Mouse (Mus musculus) mouse trophoblast stem cell (cell line): ENCODE data around the gene Pgghg.

Source experiments
- in situ Hi-C, 2 experiments: fragments of 300-500 bp; cut with MseI, MboI; formaldehyde crosslinking; loops; 2 replicates in 1 of 2; 3 replicates in 1 of 2; pipeline ENCODE4 v1.15.1; 2025

Pgghg gene

GRCm38 (mm10) chr7:140941222-140942051 lies at the start of gene Pgghg:
Gene Pgghg, plus strand, starts transcription at chr7:140941391.
- in situ Hi-C loops: no loop called here

DNA sequence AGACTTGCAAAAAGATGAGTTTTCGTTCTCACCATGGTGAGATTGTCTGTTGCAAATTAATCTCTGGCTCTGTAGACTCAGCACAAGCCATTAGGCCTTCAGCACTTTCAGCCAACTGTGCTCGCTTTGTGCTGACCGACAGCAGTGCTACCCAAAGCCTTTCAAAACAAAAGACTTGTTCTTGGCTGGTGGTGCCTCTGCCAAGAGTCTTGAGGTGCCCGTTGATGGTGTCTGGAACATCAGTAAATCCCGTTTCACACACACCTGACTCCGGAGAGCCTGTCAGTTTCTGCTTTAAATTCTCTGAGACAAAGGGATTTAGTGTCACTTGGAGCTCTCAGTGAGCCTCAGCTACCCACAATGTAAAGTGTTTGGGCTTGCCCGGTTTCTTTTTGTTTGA lies 47.2 kb upstream of the Pgghg start:
- in situ Hi-C loops: no loop called here

- in situ Hi-C loops: no loop called here
Observed at GRCm38 (mm10) chr7:140894611-140895010, 46.6 kb upstream of the Pgghg start.

GRCm38 (mm10) chr7:140897863-140898262 lies 43.3 kb upstream of the Pgghg start:
- in situ Hi-C loops: no loop called here

- in situ Hi-C loops: no loop called here
Observed at GRCm38 (mm10) chr7:140899121-140899520, 42.1 kb upstream of the Pgghg start.

DNA sequence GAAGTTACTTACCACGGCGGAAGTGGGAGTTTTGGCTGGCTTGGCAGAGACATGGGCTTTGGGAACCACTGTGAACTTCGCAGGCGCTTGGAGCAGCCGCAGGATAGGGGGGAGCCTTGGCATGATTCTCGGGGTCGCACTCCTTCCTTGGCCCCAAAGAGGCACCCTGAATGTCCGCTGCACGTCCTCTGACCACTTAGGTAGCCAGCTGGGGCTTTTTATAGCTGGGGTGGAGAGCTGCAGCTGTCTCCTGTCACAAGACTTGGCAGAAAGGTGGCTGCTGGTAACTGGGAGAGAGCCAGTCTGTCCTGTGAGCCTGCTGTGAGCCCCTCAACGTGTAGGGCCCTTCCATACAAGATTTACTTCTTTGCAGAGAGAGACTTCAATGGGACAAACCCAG lies 41.0 kb upstream of the Pgghg start, which contains the start of gene Cox8b:
TSS of gene Cox8b (minus strand) at position 227 of the 400 bp plus-strand sequence.
- in situ Hi-C loops: loop anchor here (5.0 kb wide), 2 partner anchors 53 to 58 kb away; partner anchors contain the start of genes Odf3 (in 1 of the 2) and Scgb1c1 (in 1 of the 2)

- in situ Hi-C loops: loop anchor here (5.0 kb wide), 2 partner anchors 55 to 60 kb away; partner anchors contain the start of genes Odf3 (in 1 of the 2) and Scgb1c1 (in 1 of the 2)
Observed at GRCm38 (mm10) chr7:140902036-140902875, 38.9 kb upstream of the Pgghg start.

DNA sequence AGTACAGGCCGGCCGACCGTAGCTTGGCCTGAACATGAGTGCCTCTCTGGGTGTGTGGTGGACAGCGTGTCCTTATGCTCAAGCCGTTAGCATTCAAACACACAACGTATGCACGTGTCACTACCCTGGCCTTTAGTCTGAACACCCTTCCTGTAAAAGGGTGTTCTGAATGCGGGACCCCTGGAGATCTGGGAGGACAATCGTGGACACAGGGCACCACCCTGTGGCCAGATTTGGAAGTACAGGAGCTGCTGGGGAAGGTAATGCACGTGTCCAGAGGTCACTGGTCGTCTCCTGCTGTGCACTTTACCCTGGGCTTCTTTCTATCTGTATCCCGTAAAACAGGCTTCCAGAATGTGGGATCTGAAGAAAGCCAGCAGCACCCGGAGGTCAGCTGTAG lies 38.0 kb upstream of the Pgghg start:
- in situ Hi-C loops: loop anchor here (5.0 kb wide), 2 partner anchors 56 to 61 kb away; partner anchors contain the start of genes Odf3 (in 1 of the 2) and Scgb1c1 (in 1 of the 2)

GRCm38 (mm10) chr7:140905642-140906081 lies 35.5 kb upstream of the Pgghg start:
- in situ Hi-C loops: no loop called here

- in situ Hi-C loops: no loop called here
Observed at GRCm38 (mm10) chr7:140907131-140907530, 34.1 kb upstream of the Pgghg start.

GRCm38 (mm10) chr7:140907697-140908096 lies 33.5 kb upstream of the Pgghg start:
- in situ Hi-C loops: no loop called here

GRCm38 (mm10) chr7:140908181-140908580 lies 33.0 kb upstream of the Pgghg start:
- in situ Hi-C loops: no loop called here

DNA sequence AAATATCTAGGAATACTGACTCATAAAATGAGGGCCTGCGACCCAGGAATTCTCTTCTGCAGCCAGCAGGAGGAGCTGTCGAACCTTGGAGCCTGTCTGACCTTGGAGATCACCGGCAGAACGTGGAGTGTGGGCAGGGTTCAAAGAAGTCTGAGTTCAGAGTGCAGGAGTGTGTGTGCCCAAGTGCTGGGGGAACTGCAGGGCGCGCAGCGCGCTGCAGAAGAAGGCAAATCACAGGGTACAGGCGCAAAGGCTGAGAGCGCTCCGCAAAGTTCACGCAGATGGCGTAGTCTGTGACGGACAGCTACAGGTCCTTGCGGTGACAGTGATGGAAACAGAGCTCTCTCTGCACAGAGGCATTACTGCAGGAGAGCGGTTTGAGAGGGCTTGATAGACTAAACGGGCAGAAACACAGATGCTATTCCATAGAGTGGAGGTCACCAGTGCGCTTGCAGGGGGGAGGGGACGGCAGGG lies 32.5 kb upstream of the Pgghg start:
- in situ Hi-C loops: no loop called here

DNA sequence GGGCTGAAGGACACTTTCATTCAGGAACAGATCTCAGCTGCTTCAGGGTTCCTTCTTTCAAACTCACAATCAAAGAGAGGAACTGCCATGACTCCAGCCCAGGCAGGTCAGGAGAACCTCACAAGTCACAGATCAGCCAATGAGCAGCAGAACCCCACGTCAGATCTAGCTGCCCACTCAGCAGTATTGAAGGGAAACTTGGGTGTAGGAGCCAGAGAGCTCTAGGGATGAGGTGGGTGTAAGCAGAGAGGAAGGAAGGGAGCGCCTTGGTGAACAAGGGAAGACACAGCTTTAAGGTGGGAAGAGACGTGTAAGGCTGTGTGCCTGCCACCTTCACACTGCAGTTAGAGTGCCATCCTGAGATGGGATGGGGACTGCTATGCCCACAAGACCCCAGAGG lies 28.9 kb upstream of the Pgghg start:
- in situ Hi-C loops: no loop called here

DNA sequence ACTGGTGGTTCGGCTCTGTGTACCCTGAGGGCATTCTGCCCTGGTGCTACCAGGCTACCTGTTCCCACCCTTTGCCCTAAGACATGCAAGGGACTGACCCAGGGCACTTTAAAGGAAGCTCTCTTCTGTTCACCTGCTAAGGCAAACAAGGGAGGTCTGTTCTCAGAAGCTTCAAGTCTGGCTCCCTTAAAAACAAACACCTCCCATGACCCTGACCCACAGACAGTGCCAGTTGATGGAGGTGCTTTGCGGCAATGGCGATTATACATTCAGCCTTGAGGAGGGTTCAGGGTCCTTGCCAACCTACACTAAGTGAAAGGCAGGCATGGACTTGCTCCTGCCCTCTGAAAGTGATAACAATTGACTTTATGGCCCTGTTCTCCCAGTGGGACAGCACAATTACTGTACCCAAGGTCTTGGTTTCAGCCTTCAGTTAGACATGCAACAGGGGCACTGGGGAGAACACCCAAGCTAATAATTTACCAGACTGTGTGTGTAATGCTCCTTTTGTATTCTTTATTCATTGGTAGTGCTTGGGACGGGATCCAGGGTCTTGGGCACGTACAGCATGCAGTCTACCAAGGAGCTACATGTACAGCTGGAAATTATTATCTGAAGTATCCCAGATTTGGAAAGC lies 28.2 kb upstream of the Pgghg start:
- in situ Hi-C loops: no loop called here

- in situ Hi-C loops: no loop called here
Observed at GRCm38 (mm10) chr7:140914031-140914690, 27.0 kb upstream of the Pgghg start.

DNA sequence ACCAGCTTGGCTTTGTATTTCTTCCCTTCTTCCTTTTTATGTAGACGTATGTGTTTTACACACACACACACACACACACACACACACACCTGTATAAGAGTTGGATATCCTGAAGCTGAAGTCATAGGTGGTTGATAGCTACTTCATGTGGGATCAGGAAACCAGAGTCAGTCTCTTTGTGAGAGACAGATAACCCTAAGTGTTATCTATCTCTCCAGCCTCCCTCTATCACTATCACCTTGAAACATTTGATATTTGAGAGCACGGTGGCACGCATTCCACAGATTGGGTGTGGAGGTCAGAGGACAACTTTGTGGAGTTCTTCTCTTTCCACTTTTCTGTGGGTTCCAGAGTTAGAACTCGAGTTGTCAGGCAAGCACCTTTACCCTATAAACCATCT lies 21.3 kb upstream of the Pgghg start:
- in situ Hi-C loops: no loop called here

DNA sequence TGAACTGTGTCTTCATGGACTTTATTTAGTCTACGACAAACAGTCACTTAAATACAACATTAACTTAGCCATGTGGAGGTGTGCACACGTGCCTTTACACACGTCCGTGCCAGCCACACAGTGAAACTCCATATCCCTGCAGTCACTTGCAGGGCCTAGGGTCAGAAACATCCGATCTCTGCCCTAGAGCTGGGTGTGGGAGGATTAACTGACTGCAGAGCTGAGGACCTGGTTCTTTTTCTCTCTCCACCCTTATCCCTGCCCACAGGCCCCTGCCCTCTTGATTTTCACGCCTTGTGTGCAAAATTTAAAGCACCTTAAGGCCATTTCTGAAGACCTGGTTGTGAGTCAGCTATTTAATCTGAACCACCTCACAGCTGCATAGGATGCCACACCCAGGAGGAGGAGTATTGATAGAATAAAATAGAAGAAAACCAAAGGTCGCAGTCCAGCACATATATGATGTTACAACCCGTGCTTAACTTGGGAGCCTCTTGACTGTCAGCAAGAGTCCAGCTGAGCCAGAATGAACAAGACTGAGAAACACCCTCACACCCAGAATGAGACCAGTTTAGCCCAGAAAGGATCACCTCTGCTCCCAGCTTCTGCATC lies 20.7 kb upstream of the Pgghg start, which contains the start of gene Nlrp6:
TSS of gene Nlrp6 (plus strand) at position 485 of the 612 bp plus-strand sequence.
- in situ Hi-C loops: no loop called here

DNA sequence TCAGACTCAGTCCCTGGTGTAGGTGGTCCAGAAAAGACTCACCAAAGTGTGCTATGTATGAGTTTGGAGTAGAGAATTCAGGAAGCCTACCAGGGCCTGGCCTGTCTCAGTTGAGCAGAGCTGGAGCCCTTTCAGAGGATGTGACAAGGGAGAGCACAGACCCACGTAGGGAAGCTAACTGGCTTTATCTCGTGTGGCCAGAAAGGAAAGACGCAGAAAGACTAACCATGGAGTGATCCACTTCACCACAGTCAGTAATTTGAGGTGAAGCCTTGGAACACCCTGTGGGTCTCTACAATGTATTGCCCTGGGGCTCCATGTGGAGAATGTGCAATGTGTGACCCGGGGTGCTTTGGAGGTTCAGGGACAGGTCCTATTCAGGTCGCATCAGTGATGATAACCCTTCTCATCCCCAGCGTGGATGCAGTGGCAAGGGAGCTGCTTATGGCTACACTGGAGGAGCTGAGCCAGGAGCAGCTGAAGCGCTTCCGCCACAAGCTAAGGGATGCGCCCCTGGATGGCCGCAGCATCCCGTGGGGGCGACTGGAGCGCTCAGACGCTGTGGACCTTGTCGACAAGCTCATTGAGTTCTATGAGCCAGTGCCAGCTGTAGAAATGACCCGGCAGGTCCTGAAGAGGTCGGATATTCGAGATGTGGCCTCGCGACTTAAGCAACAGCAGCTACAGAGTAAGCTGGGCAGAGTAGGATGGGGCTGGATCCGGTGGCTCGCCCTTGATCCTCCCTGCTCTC lies 19.8 kb upstream of the Pgghg start:
- in situ Hi-C loops: no loop called here
